Mouse (Mus musculus) urinary bladder, adult 2 months (tissue): ENCODE results near the gene Mrpl44. TPM values are rescaled to one million over a fixed set of nuclear protein-coding genes. Genes with fewer than 3 reads are reported as not detected.

Source experiments
- DNase-seq: peaks from one replicate; pipeline ENCODE4 v3.0.0; 2022; ENCODE audit warnings: low spot score
- polyA plus RNA-seq: library from polyadenylated mRNA; depleted of rRNA; stranded (reverse); fragments of >200 nt; gene quantifications from 2 replicates; pipeline ENCODE4 v1.2.3, GENCODE M21; 2012; rRNA removed

Gene Mrpl44
- polyA plus RNA-seq: 29.1 and 30.8 TPM in 2 replicates

DNA sequence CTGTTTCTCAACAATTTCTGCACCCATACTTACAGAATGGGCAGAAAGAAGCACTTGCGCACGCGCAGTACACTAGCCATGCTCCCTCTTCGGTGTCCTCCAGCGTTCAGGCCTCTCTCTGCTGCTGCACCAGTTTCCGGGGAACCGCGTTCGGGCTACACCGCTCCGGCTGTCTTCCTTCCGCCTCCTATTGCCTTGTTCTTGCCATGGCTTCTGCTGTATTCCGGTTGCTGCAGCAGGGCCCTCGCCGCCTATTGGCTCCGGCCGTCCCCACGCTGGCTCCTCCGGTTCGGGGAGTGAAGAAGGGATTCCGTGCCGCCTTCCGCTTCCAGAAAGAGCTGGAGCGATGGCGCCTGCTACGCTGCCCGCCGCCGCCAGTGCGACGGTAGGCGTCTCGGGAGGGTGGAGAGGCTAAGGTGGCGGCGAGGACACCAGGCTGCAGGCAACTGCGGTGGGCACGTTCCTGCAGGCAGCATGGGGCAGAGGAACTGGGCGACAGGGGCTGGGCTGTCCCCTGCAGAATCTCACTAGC lies at the start of gene Mrpl44, which contains the start of gene Wdfy1:
Mrpl44 (plus strand) TSS at position 92 of the 532 bp plus-strand sequence.
Wdfy1 (minus strand) TSS at position 217 of the 532 bp plus-strand sequence.
- DNase-seq: peak; percentile 93

DNA sequence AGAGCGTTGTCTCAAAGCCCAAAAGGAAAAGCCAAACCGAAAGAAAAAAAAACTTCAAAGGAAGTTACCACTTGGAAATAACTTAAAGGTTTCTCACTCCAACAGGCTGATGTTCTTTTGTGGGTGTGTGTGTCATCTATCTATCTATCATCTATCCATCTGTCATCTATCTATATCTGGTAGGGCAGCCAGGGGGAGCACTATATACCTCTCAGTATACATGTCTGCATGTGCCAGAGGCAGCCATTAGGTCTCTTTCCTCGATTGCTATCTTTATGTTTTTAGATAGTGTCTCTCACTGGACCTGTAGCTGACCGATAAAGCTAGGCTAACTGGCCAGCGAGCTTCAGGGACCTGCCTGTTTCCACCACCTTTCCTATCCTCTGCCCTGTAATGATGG lies 41.0 kb upstream of the Mrpl44 start:
- DNase-seq: no peak

DNA sequence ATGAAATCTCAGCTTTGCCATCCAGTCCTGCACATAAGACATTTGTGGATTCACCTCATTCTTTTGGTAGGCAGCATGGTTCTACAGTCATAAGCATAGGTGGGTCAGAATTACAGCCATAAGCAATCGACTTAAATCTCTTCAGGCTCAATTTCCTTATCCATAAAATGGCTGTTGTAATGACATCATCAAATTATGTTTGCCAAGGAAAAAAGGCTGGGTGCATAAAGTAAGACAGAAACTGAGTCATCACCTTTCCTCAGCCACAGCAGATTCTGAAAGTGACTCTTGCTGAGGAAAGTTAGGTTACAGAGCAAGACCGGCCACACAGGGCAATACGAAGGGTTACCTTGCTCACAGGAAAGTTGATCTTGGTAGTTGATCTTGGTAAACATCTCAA lies 39.4 kb upstream of the Mrpl44 start:
- DNase-seq: no peak

DNA sequence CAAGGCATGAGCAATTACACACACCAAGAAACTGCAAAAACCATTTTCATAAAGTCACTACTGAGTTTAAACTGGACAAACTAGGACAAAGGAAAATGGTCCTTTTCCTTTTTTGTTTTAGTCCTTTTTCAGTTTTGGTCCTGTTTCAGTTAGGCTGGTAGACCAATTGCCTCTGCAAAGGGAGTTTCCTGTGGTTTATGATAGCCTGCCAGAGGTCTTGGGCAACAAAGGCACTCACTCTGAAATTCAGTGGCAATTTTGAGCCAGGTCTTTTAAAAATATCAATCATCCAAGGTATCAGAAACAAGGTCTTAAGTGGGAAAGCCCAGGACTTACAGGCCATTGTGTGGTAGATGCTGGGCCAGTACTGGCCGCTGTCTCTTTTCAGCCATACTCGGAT lies 36.1 kb upstream of the Mrpl44 start:
- no peak for DNase-seq

DNA sequence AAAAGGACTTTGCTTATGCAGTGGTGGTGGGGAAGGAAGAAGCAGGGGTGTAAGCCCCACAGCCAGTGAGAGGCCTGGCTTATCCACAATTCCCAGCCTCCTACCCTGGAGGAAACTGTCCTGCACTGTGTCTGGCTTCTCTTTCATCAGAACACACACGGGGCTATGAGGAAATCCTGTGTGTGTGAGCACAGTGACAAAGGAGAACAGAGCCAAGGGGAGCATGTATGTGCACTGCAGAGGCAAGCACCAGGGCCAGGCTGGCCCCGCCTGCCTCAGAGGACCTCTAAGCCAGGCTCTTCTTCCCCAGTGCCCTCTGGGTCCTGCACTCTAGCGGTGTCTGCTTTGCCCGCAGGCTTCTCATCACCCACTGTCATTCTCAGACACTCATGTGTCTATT lies 34.8 kb upstream of the Mrpl44 start:
- DNase-seq: no peak

DNA sequence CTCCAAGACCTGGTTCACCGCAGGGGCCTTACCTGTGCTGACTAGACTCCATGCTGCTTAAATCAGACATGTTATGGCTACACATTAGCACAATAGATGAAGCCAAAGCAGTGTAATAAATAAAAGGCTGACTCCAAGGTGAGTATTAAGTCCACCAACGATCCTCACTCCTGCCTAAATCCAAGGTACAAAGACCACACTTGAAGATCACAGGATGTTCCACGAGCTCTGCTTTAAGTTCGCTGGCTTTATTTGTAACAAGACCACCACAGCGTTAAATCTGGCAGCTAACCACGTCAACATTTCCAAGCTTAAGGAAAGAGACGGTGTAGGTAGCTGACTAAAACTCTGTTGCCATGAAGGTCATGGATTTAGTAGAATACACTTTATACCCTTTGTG lies 32.9 kb upstream of the Mrpl44 start:
- no peak for DNase-seq

DNA sequence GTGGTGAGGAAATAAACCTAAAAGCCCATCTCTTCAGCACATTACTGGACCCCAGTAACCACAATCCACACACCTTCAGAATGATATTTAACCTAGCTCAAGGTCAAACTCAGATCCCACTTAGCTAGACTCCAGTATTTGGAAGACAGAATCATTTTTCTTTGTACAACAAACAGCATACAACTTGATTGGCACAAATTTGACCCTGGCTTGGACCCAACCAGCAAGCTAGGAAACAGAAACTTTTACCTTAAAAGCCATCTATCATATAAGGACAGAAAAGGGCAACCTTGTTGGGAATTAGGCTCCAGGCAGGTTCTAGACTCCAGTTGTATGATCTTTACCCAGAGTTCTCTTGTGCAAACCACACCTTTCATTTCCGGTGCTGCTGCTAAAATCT lies 32.4 kb upstream of the Mrpl44 start:
- no peak for DNase-seq

DNA sequence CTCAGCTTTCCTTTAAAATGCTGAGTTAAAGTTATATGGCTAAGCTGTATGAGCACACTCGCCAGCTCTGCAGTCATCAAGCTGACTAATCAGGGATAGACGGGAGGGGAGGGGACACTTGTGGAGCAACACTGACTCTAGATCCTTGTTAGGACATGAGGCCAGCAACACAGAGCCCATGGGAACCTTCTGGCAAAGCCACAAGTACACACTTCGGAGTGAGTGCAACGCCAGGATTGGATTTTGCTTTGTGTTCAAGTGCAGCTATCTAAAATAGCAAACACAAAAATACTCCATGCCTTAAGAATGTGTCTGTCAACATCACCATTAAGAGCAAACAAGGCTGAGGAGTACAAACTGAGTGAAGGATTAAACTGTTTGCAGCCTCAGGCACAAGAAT lies 29.8 kb upstream of the Mrpl44 start:
- no peak for DNase-seq

- no peak for DNase-seq
Measured at GRCm38 (mm10) chr1:79751186-79751585, 24.6 kb upstream of the Mrpl44 start.

- DNase-seq: no peak
Measured at GRCm38 (mm10) chr1:79752015-79752695, 23.7 kb upstream of the Mrpl44 start.

DNA sequence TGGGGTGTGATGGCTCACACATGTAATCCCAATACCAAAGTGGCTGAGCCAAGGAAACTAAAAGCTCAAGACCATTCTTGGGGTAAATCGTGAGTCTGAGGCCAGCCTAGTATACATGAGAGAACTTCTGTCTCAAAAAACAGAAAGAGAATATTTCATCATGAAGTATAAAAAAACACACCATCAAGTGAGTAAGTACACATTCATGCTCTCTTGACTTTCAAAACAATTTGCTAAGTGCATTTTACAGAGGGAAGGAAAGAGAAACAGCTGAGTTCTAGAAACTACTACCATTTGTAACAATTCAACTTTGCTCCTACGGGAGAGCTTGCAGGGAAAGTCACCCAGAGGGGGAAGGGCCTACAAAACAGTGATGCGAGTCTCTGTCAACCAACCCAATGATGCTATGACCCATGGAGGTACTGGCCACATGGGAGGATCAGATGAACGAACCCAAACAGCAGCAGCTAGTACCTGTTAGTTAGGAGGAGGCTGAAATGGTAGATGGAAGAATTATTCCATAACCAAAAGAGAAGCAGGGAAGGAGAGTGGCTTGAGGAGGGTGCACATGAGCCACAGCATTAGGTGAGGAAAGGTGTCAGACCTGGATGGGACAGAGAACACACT lies 23.0 kb upstream of the Mrpl44 start:
- DNase-seq: no peak

DNA sequence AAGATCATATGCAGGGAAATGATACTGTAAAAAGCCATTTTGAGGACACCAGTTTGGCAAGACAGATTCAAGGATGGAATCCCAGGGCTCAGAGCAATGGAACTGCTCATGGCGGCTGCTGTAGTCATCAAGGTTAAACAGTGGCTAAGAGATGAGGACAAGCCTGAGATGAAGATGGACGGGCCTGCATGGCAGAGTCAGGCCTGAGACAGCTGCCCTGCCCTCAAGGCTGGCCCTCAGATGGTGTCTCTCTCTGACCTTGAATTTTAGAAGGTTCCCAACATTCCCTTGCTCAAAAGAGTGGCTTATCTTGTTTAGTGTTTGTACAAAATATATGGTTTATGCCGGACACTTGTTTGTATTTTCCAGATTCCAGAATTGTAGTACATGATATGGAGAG lies 22.4 kb upstream of the Mrpl44 start:
- DNase-seq: no peak

DNA sequence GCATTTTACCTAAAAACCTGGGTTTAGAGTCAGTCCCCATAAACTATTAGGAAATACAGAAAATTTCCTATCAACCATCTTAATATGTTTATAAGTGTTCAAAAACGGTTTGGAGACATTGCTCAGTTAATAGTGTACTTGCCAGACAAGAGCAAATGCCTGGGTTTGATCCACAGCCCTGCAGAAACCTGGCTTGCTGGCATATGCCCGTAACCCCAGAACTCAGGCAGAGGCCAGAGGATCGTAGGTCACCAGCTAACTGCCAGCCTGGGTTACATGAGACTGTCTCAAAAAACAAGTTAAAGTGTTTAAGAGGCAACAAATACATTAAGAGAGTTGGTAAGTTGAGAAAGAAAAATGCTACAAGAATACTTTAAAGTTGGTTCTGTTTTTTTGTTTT lies 20.9 kb upstream of the Mrpl44 start:
- DNase-seq: no peak

GRCm38 (mm10) chr1:79755376-79755775 lies 20.4 kb upstream of the Mrpl44 start:
- no peak for DNase-seq

GRCm38 (mm10) chr1:79756417-79756816 lies 19.4 kb upstream of the Mrpl44 start:
- no peak for DNase-seq

DNA sequence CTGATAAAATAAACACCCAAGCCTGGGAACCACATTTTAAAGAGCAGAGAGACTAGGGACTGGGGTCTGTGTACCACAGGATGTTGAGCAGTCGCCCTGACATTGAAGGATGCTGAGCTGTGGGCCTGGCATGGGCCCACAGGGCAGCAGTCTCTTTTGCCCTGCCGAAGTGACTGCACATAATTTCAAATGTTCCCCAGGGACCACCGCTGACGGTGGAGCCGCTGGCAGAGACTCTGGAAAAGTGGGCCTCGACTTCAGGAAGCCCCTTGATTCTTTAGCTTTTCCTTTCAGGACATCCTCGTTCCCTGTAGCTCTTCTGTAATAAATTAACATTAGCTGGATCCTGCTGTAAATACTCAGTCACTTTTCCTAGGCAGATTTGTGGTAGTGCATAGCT lies 18.7 kb upstream of the Mrpl44 start:
- no peak for DNase-seq

GRCm38 (mm10) chr1:79757597-79757996 lies 18.2 kb upstream of the Mrpl44 start:
- no peak for DNase-seq

GRCm38 (mm10) chr1:79759006-79759405 lies 16.8 kb upstream of the Mrpl44 start:
- DNase-seq: no peak

DNA sequence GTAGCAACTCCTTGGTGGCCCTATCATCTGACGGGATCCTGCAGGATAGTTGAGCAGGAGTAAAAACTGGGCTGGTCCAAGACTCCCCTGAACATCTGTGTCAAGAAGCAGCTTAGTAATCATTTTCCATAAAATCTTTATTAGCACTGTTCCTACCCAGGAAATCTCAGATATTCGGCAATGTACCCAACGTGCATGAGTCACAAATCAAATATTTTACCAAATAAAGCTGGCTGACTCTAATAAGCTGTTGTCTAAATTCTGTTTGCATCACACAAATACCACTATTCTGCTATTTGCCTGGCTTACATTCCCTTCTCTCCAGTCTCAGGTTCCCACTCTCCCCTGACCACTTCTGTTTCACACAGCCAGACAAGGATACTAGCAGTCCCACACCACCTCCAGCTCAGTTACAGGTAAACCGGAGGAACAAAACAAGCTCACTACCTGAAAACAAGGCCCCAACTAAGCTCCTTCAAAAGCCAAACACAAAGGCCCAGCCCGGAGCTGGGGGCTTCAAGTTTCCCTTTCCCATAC lies 16.3 kb upstream of the Mrpl44 start:
- DNase-seq: no peak

DNA sequence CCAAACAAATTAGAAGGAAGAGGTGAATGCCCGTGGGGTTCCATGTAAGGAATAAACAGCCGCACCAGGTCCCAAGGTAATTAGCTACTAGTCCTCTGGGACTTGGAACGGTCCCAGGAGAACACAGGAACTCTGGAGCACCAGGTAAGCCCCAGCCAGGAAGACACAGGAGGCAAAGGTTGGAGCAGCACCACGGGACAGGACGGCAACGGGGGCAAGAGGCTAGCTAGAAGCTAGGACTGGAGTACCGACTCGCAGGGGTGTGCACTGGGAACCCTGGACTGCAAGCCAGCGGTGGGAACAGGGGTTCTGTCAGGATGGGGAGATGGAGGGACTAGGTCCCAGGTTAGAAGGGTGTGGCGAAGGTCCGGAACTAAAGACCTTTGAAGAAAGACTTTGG lies 15.2 kb upstream of the Mrpl44 start:
- no peak for DNase-seq

DNA sequence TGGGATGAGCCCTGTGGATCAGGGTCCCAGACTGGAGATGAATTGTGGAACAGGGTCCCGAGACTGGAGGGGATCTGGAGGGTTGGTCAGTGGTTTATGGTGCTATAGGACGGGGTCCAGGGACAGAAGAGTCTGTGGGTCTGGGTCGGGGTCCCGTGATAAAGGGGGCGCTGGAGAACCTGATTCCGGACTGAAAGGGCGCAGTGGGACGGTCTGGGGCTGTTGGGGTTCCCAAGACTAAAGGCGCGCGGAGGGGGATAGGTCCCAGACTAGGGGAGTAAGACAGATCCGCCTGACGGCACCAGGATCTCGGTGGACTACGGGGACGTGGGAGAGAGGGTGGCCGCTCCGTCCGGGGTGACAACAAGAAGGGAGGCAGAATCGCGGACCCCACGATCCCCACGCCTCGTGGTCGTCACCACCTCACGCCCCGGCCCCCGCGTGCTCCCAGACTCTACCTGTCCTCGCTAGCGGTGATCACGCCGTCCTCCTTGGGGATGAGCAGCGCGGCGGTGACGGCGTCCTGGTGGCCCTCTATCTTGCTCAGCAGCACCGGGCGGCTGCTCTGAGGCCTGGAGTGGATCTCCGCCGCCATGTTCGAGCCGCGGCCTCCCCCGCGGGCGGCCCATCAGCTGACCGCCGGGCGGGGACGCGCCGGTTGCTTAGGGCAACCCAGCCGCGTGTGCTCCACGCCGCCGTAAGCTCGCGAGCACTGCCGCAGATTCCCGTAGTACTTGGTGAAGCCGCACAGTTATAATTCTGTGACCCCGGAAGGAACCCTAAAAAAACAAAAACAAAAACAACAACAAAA lies 14.5 kb upstream of the Mrpl44 start:
- DNase-seq: peak; percentile 70

DNA sequence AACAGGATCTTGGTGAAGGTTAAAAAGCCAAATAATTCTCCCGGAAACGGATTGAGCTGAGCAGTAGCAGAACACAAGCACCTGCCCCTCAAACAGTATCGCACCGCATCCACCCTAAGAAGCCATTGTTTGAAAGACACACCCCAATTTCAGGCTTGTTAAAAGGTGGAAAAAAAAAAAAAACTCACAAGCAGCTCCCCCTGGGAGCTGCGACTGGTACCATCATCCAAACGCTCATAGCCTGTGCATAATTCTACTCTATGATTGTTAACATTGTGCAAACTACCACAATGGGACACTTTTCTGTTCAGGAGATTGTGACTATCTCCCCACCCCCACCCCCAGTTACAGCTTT lies 13.9 kb upstream of the Mrpl44 start:
- no peak for DNase-seq
